Mouse (Mus musculus) cerebellum, adult 9-11 months (tissue): ENCODE data around the gene Hnf4a.
A peak's percentile ranks its signal among the peaks of the same experiment; 100 is the strongest.
"Not testable (repeated sequence)": the region's sequence is repeated elsewhere in the genome, so short reads cannot be mapped to it uniquely, and the experiment has no call there.

Experiments
- DNase-seq: peaks from one replicate; pipeline ENCODE4 v3.0.0; 2022

Hnf4a gene

DNA sequence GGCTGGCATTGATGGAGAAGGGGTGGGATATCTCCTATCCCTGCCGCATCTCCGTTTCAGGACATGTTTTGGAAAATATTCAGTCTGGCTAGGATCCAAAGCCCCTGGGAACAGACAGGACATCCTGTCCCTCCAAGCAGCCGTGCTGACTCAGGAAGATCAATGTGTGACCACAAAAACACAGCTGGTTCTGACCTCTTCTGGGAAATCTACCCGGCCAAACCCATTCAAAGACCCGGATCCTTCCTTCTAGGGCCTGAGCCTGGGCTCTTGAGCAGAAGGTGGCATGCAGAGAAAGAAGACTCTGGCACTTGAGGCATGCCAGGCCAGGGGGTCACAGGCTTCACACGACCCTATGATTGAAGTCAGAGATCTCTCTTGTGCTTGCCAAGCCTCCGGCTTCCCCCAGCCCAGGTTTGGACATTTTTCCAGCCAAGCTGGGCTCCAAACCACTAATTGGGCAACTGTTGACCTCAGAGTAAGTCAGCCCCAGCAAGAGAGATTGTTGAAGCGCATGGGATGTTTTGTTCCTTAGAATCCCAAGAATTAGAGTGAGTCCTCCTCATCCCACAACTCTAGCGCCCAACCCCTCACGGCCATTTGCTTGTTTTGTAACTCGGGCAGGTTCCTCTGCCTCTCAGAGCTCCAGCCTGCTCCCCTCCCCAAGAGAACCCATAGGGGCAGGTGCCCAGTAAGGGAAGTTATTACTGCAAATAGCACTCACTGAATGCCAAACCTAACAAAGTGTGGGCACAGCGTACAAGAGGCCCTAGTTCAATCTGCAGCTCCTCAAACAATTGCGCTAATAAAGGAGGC lies 89.7 kb downstream of the Hnf4a start:
- DNase-seq: no peak

DNA sequence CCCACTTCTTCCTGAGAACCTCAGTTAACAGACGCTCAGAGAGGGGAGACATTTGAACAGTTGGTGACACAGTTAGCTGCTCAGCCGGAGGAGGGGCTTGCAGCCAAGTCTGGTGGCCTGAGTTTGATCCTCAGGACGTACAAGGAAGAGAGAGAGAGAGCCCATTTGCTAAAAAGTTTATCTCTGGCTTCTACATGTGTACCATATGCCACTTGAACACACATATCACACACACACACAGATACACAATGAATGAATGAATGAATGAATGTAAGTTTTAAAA lies 90.2 kb downstream of the Hnf4a start:
- DNase-seq: no peak

DNA sequence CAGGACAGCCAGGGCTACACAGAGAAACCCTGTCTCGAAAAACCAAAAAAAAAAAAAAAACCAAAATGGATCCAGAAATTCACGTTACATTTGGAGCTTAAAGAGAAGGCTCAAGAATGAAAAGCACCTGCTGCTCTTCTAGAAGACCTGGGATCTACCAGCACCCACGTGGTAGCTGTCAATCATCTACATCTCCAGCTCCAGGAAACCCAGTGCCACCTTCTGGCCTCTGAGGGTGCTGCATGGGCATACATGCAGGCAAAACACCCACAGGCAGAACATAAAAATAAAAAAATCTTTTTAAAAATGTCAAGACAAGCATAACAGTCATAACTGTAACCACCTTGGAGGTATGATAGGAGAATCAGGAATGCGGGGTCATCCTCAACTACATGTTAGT lies 91.1 kb downstream of the Hnf4a start:
- DNase-seq: no peak

DNA sequence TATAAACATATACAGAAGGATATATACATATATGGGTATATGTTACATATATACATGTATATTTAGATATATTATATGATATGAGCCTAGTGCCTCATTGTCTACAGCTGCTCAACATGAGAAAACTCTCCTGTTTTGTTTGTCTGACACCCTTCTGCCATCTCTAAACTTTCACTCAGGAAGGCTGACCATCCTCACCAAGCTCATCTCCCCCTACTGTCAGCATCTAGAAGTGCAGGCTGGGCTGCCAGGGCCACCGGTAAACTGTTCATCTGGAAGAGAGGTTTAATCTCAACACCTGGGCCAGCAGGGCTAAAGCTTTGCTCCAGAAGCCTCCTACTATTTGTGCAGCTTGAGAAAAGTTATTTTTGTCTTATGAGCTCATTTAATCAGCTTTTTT lies 92.6 kb downstream of the Hnf4a start:
- DNase-seq: peak; percentile 53

DNA sequence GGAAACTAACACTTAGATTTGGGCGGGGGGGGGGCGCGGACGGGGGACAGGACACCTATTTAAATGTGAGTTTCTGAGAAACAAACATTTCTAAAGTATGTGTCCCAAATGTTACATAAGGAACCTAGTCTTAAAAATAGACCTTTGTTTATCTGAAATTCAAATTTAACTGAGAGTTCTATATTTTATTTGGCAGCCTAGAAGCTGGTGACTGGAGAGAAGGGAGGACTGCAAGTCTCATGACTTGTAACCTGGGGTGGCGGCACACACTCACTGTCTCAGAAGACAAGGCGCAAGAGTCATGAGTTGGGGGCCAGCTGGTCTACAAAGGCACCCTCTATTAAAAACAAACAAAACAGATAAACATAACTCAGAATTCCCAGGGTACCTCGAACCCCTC lies 94.5 kb downstream of the Hnf4a start:
- DNase-seq: no peak

DNA sequence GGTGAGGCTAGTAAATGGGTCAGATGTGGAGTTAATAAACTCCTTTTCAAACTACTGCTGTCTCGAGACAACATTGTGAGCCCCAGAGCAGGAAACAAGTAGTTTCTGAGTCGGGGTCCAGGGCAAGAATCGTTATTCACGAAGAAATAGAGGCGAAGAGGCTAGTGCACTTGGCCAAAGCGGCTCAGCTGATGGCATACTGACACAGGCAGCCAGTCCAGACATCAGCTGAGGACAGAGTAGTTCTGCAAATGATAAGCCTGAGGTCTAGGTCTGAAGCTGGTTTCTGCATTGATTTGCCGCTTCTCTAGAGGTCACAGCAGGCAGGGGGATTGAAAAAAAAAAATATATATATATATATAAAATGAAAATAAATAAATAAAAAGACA lies 95.1 kb downstream of the Hnf4a start:
- no peak for DNase-seq

DNA sequence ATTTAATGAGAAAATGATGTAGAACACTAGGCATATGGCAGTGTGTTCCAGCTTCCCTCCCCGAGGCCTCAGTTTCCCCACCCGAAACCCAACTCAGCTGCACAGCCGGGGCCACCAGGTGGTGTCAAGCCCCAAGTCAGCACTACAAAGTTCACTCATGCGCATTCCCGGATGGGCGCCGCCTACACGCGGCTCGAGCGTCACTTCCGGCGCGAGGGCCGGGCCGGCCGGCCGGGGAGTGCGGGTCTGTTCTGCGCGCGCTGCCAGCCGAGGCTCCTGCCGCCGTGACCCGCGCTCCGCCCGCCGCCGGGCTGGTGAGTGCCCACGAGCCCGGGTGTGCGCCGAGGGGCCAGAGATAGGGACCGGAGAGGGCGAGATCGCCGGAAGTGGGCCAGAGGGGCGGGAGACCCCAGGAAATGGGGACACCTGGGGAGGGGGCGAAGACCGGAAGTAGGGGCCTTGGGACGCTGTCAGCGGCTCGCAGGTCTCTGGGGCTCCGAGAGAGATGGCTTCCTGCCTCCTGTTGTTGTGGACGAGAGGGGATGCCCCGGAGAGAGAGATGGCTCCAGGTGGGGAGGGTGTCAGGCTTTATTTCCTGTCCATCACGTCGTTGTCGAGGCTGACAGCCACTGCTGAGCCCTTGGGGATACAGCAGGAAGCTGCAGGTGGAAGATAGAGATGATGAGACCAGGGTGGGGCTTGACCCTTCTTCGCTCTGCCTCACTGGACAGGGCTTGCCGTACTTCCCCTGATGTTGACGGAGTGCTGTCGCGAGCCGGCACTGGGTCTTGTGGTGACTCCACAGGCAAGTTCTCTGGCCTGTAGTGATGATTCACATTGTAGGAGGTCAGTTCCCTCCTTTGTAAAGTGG lies 95.7 kb downstream of the Hnf4a start, which contains the start of gene Ttpal:
Ttpal (plus strand) TSS at position 214 of the 871 bp plus-strand sequence.
- DNase-seq: peak; percentile 87

DNA sequence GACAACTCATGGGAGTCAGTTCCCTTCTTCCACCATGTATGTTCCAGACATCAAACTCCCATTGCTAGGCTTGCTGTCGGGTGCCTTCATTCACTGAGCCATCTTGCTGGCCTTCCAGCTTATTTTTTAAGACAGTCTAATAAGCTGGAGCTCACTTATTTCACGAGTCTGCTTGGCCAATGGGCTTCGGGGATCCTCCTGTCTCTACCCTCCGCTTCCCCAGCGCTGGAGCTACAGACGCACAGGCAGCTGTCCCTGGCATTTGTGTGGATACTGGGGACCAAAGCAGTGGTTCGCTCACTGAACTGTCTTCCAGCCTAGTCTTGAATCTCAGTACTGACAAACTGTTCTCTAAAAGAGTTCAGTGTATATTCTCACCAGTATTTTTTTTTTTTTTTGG lies 99.6 kb downstream of the Hnf4a start:
- no peak for DNase-seq

DNA sequence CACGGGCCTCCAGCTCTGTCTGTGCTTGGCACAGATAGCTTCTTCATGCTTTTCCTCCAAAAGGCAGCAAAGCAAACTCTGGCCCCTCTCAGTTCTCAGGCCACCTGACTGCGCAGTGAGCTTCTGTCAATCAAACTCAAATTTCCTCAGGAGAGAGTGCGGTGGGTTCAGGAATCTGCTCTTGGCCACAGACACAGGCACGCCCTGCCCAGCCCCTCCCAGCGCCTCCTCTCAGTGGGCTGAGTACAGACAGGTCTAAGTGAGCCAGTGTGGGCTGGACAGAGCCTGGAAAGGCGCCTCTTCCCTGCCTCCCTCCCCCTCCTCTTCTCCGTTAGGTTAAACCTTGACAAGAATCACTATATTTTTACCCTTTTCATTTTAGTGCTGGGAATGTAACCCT lies 101.4 kb downstream of the Hnf4a start:
- no peak for DNase-seq

DNA sequence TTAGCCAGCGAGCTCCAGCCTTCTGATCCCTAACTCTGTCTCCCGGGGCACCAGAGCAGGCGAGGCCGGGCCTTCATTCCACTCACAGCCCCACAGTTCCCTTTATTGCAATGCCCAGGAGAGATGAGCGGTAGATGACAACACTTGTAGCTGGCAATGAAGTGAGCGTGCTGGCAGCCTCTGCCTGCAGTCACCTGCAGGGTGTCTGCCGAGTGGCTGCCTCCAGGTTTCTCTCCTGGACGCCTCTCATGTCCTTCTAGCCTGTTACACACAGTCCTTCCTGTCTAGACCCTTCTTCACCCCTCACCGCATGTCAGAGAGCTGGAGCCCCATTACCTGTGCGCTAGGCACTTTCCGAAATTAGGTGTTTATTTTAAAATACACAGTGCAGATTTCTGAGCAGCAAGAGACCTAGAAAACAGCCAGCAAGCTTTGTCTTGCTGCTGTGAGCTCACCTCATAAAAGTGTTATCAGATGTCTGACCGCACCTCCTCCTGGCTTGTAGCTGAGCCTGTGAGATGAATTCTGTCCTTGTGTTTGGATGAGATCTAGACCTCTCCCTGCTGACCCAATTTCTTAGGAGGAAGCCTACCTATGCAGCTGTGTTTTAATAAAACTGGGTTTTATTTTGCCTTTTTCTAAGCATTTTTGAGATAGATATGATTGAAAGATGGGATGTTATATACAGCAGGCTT lies 102.8 kb downstream of the Hnf4a start:
- DNase-seq: peak; percentile 58

DNA sequence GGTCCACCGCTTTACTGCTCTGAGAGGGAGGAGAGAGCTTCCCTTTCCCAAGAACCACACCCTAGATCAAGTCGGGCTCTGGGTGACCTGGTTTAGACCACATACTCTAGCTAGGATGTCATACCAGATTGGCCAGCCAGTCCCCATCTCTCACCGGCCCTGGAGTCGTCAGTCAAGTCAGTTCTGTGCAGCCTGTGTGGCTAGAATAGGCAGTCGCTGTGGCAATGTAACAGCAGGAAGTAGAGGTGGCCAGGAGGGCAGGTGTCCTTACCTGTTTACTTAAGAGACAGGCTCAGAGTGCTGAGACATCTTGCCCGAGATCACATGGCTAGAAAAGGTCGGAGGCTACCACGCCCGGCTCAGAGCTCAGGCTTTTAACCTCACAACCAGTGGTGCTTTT lies 104.6 kb downstream of the Hnf4a start:
- no peak for DNase-seq

DNA sequence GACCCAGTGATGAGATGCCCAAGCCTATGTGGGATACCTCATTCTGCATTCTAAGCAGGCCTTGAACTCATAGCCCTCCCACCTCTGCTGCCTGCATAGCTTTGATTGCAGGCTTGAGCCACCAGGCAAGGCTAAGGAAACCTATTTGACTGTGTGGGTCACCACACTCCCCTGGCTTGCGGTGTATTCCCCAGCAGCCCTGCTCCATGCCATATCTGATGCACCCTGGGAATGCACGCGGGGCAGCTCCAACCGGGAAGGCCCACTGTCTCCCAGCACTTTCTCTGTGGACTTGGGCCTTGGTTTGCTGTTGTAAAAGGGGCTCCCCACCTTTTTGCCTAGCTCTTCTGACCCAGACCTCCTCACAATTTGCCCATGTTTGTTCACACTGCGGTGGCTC lies 106.6 kb downstream of the Hnf4a start:
- no peak for DNase-seq

DNA sequence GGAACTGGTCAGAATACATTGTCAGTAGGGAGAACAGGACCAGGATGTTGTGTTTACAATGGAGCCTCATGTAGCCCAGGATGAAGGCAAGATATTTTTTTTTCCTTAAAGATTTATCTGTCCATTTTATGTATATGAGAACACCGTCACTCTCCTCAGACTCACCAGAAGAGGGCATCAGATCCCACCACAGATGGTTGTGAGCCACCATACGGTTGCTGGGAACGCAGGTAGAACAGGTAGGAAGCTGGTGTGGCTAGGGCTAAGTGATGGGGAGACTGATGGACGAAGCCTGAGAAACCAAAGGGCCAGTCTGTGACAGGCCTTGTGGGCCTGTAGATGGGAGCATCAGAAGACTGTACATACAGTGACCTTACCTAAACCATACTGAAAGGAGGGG lies 107.4 kb downstream of the Hnf4a start:
- no peak for DNase-seq

DNA sequence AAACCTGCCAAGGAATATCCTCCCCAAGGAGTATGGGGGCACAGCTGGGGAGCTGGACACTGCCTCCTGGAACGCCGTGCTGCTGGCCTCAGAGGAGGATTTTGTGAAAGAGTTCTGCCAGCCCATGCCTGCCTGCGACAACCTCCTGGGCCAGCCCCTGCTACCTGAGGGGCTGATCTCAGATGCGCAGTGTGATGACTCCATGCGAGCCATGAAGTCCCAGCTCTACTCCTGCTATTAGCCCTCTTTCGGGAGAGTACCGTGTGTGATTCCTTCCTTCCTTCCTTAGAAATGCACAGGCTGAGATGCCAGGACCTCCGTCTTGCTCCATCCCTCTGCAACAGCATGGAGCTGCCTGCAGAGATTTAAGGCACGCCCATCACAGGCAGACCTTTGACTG lies 108.8 kb downstream of the Hnf4a start:
- DNase-seq: no peak

DNA sequence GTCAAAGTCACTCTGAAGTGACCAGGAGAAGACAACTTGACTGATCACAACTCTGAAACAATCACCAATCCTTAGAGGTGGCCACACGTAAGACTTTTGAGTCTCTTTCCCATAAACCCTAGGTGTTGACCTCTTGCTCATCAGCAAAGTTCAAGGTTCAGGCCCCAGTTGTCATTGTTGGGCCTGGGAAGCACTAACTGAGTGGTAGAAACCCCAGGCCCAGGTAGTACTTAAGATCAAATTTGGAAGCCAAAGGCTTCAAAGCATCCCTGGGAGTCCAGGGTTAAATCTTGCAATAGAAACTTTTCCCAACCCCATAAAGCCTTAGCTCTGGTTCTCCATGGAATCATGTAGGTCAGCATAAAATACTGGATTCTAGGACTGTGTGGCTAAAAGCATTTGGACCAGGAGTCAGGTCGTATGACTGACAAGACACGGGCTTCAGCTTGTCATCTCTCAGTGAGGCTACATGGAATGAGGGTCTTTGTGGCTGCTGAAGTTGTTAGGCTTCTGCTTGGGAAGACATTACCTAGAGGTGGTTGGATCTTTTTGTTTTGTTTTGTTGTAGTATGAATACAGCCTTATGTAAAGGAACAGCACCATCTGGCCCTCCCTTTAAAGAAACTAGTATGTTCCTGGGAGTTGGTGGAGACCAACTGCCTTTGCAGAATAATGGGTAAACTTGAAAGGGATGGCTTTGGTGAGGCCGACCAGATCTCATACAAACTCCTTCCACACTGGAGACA lies 109.5 kb downstream of the Hnf4a start:
- DNase-seq: no peak

DNA sequence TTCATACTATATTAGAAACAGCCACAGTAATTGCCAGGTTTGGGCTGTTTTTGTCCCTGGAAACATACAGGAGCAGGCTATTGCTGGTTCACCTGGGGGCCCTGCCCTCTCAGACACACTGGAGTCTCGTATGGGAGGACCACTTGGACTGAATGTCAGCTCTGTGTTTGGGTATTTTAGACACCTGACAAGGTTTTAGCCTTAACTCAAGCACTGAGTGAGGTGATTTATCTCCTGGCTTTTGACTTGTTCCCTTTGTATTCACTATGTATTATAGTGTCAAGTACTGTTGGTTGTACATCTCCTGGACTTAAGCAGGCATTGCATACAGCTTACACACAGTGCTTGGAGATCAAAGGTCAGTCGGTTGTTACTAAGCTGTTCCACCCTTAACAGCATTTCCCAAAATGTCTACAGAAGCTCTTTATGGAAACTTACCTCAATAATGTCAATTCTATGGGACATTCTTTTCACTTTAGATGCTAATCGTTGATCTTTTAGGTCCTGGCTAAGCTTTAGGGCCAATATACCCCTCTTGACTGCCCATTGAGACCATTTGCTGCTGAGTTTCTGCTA lies 110.1 kb downstream of the Hnf4a start:
- DNase-seq: no peak

DNA sequence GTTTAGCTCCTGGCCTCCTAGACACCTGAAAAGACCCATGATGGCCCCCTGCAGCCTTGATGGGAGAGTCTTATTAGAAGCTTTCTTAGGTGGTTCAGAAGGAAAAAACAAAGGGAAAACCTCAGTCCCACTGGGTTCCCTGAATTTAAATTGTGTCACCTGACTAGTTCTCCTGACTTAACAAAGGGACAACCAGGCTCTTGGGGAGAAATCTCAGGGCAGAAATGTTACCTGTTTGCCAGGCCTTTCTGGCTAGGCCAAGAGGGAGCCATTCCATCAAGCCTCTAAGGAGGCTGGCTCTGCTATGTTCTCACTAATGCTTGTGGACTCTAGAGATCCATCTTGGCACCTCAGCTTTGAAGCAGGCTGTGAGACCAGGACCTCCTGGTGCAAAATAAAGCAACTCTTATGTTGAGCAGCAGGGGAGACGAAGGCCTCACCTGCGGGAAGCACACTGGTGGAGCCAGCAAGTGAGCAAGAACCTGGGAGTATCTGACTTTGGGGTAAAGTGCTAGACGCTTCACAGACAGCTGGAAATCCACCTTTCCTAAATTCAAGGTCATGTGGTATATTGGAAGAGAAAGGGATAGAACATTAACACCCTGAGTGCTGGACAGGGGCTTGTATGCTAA lies 110.7 kb downstream of the Hnf4a start:
- DNase-seq: no peak

DNA sequence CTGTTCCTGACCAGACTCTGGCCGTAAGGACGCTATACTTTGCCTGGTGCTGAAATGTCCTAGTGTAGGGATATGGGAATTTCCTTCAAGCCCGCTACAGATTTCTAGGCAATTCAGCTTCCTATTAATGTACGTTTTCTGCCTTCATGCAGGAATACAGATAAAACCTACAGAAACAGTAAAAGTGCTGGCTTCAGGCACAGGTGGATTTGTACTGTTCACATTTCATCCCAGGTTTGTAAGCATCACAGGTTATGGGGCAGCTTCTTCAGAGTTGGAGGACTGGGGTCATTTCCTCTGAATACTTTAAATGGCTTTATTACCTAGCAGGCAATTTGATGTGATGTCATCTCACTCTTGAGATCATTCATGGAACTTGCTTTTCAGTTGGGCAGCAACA lies 111.3 kb downstream of the Hnf4a start:
- no peak for DNase-seq

DNA sequence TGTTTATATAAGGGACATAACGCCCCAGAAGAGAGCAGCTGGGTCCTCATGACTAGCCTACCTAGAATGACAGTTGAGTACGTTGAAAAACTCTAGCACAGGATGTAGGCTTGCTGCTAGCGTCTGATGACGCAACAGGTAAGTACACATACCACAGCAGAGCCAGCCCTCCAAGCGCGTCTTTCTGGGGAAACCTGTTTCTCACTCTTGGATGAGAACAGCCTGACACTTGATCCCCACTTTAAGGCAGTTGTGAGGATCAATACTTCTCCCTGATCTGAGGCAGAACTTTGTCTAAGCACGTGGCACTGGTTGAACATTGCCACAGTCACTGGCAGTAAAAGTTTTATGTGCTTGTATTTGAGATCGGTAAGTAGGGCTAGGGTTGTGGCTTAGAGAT lies 113.8 kb downstream of the Hnf4a start:
- DNase-seq: no peak

DNA sequence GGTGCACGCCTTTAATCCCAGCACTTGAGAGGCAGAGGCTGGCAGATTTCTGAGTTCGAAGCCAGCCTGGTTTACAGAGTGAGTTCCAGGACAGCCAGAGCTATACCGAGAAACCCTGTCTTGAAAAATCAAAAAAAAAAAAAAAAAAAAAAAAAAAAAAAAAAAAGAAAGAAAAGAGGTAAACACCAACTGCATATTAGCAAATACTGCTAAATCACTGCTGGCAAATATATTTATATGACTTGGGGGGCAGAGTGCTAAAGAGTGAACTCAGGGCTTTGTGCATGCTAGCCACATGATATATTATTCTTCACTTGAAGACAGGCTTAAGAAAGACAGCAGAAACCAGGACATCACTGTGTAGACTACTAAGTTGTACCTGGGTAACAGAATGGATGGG lies 114.8 kb downstream of the Hnf4a start:
- DNase-seq: not testable (repeated sequence)
